Mouse (Mus musculus): ENCODE measurements around the gene Cyp2ab1.
"Not testable (repeated sequence)": the region's sequence is repeated elsewhere in the genome, so short reads cannot be mapped to it uniquely, and the experiment has no call there.

Cyp2ab1 gene

GRCm38 (mm10) chr16:20325286-20325685 lies at the start of gene Cyp2ab1:
Cyp2ab1 (minus strand) TSS chr16:20325404.
- peak; percentile 34 for DNase-seq

- DNase-seq = no peak
These were observed 46.5 kb upstream of the Cyp2ab1 start for GRCm38 (mm10) chr16:20371731-20372130.

GRCm38 (mm10) chr16:20368221-20368620 lies 43.0 kb upstream of the Cyp2ab1 start:
- DNase-seq = no peak

- no peak for DNase-seq
These were observed 36.9 kb upstream of the Cyp2ab1 start for GRCm38 (mm10) chr16:20362121-20362520.

- DNase-seq = not testable (repeated sequence)
These were observed 36.3 kb upstream of the Cyp2ab1 start for GRCm38 (mm10) chr16:20361496-20361895.

- DNase-seq = no peak
These were observed 34.6 kb upstream of the Cyp2ab1 start for GRCm38 (mm10) chr16:20359643-20360295.

GRCm38 (mm10) chr16:20357837-20358236 lies 32.6 kb upstream of the Cyp2ab1 start:
- no peak for DNase-seq

- DNase-seq = no peak
These were observed 29.6 kb upstream of the Cyp2ab1 start for GRCm38 (mm10) chr16:20354762-20355161.

- DNase-seq = no peak
These were observed 28.8 kb upstream of the Cyp2ab1 start for GRCm38 (mm10) chr16:20354011-20354410.

- no peak for DNase-seq
These were observed 20.3 kb upstream of the Cyp2ab1 start for GRCm38 (mm10) chr16:20345464-20345863.

GRCm38 (mm10) chr16:20338616-20339015 lies 13.4 kb upstream of the Cyp2ab1 start:
- no peak for DNase-seq

GRCm38 (mm10) chr16:20334918-20335317 lies 9.7 kb upstream of the Cyp2ab1 start:
- DNase-seq = no peak

GRCm38 (mm10) chr16:20328306-20328705 lies 3.1 kb upstream of the Cyp2ab1 start:
- no peak for DNase-seq

GRCm38 (mm10) chr16:20323907-20324306 lies 1.3 kb downstream of the Cyp2ab1 start:
- no peak for DNase-seq

- no peak for DNase-seq
These were observed 2.9 kb downstream of the Cyp2ab1 start for GRCm38 (mm10) chr16:20322274-20322673.

GRCm38 (mm10) chr16:20316770-20317169 lies 8.4 kb downstream of the Cyp2ab1 start:
- no peak for DNase-seq

- DNase-seq = no peak
These were observed 9.9 kb downstream of the Cyp2ab1 start for GRCm38 (mm10) chr16:20315266-20315665.

GRCm38 (mm10) chr16:20312272-20312671 lies 12.9 kb downstream of the Cyp2ab1 start:
- no peak for DNase-seq

GRCm38 (mm10) chr16:20301770-20302649 lies 23.2 kb downstream of the Cyp2ab1 start, which contains the start of gene Parl:
Parl (minus strand) TSS chr16:20302387.
- peak; percentile 91 for DNase-seq

GRCm38 (mm10) chr16:20300076-20300475 lies 25.1 kb downstream of the Cyp2ab1 start:
- no peak for DNase-seq

GRCm38 (mm10) chr16:20280238-20280637 lies 45.0 kb downstream of the Cyp2ab1 start:
- no peak for DNase-seq

- no peak for DNase-seq
These were observed 45.8 kb downstream of the Cyp2ab1 start for GRCm38 (mm10) chr16:20279395-20279794.

GRCm38 (mm10) chr16:20272994-20273393 lies 52.2 kb downstream of the Cyp2ab1 start:
- no peak for DNase-seq

- DNase-seq = no peak
These were observed 53.9 kb downstream of the Cyp2ab1 start for GRCm38 (mm10) chr16:20271339-20271738.
